Mouse (Mus musculus) lung, embryonic 14.5 days (tissue): ENCODE measurements at regions not wholly inside any gene's neighbourhood (a gene's known extent, or its start where the extent isn't known, plus 50 kb on each side); places are given as distances from the start of the nearest gene placed in this dataset.

Source experiments
- ATAC-seq: fragments of 200-750 bp; cut with Nextera tagmentation; 2 replicates; pipeline ENCODE4 v1.8.0; 2017; ENCODE audit warnings: mild to moderate bottlenecking, moderate TSS enrichment, moderate library complexity; ENCODE audit not compliant: insufficient read depth
- DNase-seq: peaks from one replicate; pipeline ENCODE4 v3.0.0-alpha.2; 2015
- H3K27ac ChIP-seq: fragments of 300-500 bp; sonication (generic); 2 replicates; pipeline ENCODE4 v1.5.1; 2014; ENCODE audit warnings: low read depth, mild to moderate bottlenecking, moderate library complexity
- H3K27me3 ChIP-seq: fragments of 300-500 bp; sonication (generic); 2 replicates; pipeline ENCODE4 v1.6.1; 2014; ENCODE audit warnings: low read length, control low read depth; ENCODE audit not compliant: insufficient read depth
- H3K36me3 ChIP-seq: fragments of 300-500 bp; sonication (generic); 2 replicates; pipeline ENCODE4 v1.6.1; 2014; ENCODE audit warnings: control low read depth; ENCODE audit not compliant: insufficient read depth
- H3K4me1 ChIP-seq: fragments of 300-500 bp; sonication (generic); 2 replicates; pipeline ENCODE4 v1.6.1; 2014; ENCODE audit warnings: antibody characterized with exemption, control low read depth; ENCODE audit not compliant: insufficient read depth
- H3K4me2 ChIP-seq: fragments of 300-500 bp; sonication (generic); 2 replicates; pipeline ENCODE4 v1.6.1; 2014; ENCODE audit warnings: mild to moderate bottlenecking
- H3K4me3 ChIP-seq: fragments of 300-500 bp; sonication (generic); 2 replicates; pipeline ENCODE4 v1.5.1; 2014; ENCODE audit warnings: low read depth, low read length
- H3K9ac ChIP-seq: fragments of 300-500 bp; sonication (generic); 2 replicates; pipeline ENCODE4 v1.6.1; 2014
- H3K9me3 ChIP-seq: fragments of 300-500 bp; sonication (generic); 2 replicates; pipeline ENCODE4 v1.6.1; 2016; ENCODE audit warnings: low read depth, low read length, control low read depth
- CTCF ChIP-seq: IDR thresholded peaks from 2 replicates; pipeline ENCODE4 v1.5.1; 2016; ENCODE audit warnings: antibody characterized with exemption, low read depth
- WGBS: fragments of 180-500 bp; shearing (Covaris S2); extraction: QIAGEN DNeasy Blood & Tissue Kit; methylation state at CpG from one replicate; pipeline ENCODE4 v1.1.7; 2014; 5-methylcytosine and 5-hydroxymethylcytosine counted together

DNA sequence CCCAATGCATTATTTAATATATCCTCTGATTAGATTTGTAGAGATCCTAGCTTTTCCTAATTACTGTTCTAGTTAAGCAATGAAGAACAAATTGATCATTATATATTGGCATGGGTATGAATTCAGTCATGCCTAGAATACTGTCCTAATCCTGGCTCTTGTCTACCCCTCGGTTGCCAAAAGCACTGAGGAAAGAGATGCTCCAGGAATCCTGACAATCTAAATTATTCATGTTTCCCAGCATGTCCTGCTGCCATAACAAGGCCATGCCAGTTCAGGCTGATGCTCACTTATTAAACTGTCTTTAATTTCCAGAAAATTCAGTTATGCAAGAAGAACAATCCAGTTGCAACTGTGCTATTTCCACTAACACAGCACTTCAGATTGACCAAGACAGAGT lies 335.1 kb upstream of the Gm11042 start:
- ATAC-seq: no peak
- 62% methylated on average over 1 of the region's 1 CpGs for WGBS

DNA sequence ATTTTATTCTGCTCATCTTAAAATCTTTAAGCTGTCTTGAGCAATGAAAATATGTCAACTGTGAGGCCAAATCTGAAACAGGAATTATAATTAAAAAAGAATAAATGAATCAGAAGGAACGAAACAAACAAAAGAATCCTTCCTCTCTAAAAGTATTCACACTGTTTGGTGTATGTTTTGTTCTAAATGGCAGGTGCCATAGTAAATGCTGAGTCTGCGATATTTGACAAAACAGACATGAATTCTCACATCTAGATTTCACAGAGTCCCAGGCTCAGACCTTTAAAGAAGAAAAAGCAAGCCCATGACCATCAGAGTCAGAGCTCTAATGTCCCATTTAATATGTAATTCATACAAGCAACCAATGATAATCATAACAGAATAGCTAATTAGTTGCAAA lies 316.6 kb upstream of the Gm11042 start:
- H3K27me3 ChIP-seq: no peaks in the 10 kb centered on the region
- no peaks in the 10 kb centered on the region for H3K4me1 ChIP-seq
- no peak overlapping the region for H3K27ac ChIP-seq
- 75% methylated on average over 2 of the region's 2 CpGs for WGBS
- H3K36me3 ChIP-seq: no peaks in the 10 kb centered on the region
- TF ChIP-seq CTCF: no peak
- no peak for ATAC-seq
- H3K4me3 ChIP-seq: no peak overlapping the region
- no peak overlapping the region for H3K9ac ChIP-seq
- DNase-seq: no peak
- no peaks in the 10 kb centered on the region for H3K9me3 ChIP-seq
- H3K4me2 ChIP-seq: no peak overlapping the region

More for the DNA sequence above, 335.1 kb upstream of the Gm11042 start:
- no peaks in the 10 kb centered on the region for H3K27me3 ChIP-seq
- no peaks in the 10 kb centered on the region for H3K9me3 ChIP-seq
- no peak overlapping the region for H3K9ac ChIP-seq
- H3K27ac ChIP-seq: no peak overlapping the region
- TF ChIP-seq CTCF: no peak
- no peaks in the 10 kb centered on the region for H3K36me3 ChIP-seq
- no peak for DNase-seq
- H3K4me1 ChIP-seq: no peaks in the 10 kb centered on the region
- no peak overlapping the region for H3K4me2 ChIP-seq
- no peak overlapping the region for H3K4me3 ChIP-seq

DNA sequence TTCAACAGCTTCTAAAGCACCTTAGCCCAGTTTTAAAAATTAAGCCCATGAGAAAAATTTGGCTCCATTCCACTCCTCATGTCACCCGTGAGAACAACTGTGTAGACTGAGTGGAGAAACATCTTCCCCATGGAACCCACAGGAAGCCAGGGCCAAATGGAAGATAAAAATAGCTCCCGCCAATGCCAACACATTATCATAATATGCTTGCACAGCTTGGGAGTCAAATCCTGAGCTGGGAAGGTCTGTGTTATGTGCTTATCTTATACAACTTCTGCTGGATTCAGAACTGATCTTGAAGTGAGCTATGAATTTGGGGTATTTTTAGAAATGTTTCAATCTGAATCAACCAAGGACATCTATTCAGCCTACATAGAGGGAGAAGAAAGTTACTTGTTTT lies 279.0 kb upstream of the Gm11042 start:
- Histone ChIP-seq H3K4me1 (no peaks in the 10 kb centered on the region), H3K27ac (no peak overlapping the region), H3K27me3 (no peaks in the 10 kb centered on the region), H3K4me2 (no peak overlapping the region), H3K4me3 (no peak overlapping the region), H3K36me3 (no peaks in the 10 kb centered on the region), H3K9me3 (no peaks in the 10 kb centered on the region), H3K9ac (no peak overlapping the region)
- WGBS: 56% methylated on average over 2 of the region's 2 CpGs
- peak; percentile 2 for DNase-seq
- TF ChIP-seq CTCF: no peak
- ATAC-seq: no peak

DNA sequence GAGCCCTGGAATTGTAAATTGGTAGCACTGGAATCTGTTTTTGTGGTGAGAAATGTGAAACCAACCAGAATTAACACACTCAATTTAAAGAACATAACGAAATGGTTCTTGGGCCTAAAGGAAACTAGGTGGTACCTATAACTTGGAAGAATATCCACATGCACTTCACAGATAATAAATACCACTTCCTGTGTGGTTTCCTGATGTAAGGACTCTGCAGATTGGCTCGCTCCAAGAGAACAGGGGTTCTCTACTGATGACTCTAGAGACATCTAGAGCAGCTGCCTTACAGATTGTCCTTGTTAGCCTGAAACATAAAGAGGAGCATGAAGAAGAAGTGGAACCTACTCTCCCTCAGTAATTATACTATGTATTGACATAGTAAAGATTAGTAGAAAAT lies 238.4 kb upstream of the Gm11042 start:
- Histone ChIP-seq H3K4me1 (no peaks in the 10 kb centered on the region), H3K27me3 (no peaks in the 10 kb centered on the region), H3K4me2 (no peak overlapping the region), H3K36me3 (no peaks in the 10 kb centered on the region), H3K9me3 (no peaks in the 10 kb centered on the region), H3K27ac (no peak overlapping the region), H3K9ac (no peak overlapping the region), H3K4me3 (no peak overlapping the region)
- DNase-seq (no peak), ATAC-seq (no peak)
- TF ChIP-seq CTCF: no peak
- WGBS: 75% methylated on average over 2 of the region's 2 CpGs

DNA sequence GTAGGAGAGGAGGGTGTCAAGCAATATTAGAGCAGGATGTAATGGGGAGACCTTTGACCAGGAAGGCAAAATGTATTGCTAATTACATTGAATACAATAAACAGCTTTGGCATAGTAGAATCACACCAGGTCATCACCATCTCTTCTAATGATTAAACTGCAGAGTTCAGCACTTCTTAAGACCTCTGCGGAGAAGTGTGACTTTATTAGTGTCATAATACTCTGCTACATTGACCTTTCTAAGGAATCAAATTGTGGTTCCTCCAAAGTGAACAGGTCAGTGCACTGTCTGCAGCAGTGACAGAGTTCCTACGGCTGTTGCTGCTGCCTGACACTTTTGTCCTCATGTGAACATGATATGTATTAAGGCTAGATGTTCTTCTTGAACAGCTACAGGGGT lies 228.0 kb upstream of the Gm11042 start:
- Histone ChIP-seq H3K36me3 (no peaks in the 10 kb centered on the region), H3K4me3 (no peak overlapping the region), H3K9ac (no peak overlapping the region), H3K27ac (no peak overlapping the region), H3K4me1 (no peaks in the 10 kb centered on the region), H3K9me3 (no peaks in the 10 kb centered on the region), H3K27me3 (no peaks in the 10 kb centered on the region), H3K4me2 (no peak overlapping the region)
- ATAC-seq: no peak
- DNase-seq: no peak
- 69% methylated on average over 2 of the region's 2 CpGs for WGBS
- no peak for TF ChIP-seq CTCF

DNA sequence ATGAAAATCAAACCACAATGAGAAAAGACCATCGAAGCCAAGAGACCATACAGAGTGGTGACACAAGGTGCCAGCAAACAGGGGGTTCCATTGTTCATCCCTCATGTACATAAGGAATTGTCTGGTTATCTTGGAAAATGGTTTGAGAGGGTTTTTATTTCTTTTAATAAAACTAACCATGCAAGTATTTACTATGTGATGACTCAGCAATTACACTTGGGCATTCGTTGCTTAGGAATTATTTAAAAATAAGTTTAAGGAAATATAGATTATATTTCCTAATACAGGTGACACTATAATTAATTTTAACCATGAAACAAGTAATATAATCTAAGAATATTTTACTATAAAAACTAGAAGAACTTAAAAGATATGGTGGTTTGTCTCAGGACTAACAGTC lies 218.7 kb upstream of the Gm11042 start:
- H3K27me3 ChIP-seq: no peaks in the 10 kb centered on the region
- no peak overlapping the region for H3K4me2 ChIP-seq
- DNase-seq: no peak
- H3K9me3 ChIP-seq: no peaks in the 10 kb centered on the region
- H3K4me3 ChIP-seq: no peak overlapping the region
- H3K9ac ChIP-seq: no peak overlapping the region
- H3K27ac ChIP-seq: no peak overlapping the region
- WGBS: 76% methylated on average over 2 of the region's 2 CpGs
- no peaks in the 10 kb centered on the region for H3K4me1 ChIP-seq
- TF ChIP-seq CTCF: no peak
- no peaks in the 10 kb centered on the region for H3K36me3 ChIP-seq
- ATAC-seq: no peak

DNA sequence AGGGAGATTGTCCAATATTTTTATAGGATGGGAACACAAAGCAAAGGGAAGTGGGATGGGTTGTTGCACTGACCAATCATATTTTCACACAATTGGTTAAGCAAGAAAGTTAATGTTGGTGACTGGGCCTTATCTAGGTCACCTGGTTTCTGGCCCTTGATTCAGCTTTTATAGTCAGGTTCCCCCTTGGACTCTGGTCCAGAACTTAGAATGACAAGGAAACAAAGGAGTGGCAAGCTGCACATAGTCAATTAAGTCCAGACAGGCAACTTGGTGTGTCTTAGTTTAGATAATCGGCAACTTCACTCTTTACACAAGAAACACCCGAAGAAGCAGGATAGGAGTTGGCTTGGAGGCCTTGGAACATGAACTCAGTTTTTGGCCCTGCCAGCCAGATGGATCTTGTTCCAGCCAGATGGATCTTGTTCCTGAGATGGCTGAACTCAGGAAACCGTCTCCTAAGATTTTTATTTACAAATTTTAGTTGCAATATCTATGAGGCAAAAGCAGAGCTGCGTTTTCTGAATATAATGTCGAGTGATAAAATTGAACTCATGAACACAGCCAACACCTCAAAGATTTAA lies 212.9 kb upstream of the Gm11042 start:
- WGBS: 55% methylated on average over 5 of the region's 5 CpGs
- TF ChIP-seq CTCF: no peak
- no peaks in the 10 kb centered on the region for H3K4me1 ChIP-seq
- H3K27me3 ChIP-seq: no peaks in the 10 kb centered on the region
- no peaks in the 10 kb centered on the region for H3K9me3 ChIP-seq
- H3K9ac ChIP-seq: no peak overlapping the region
- DNase-seq: peak; percentile 65
- H3K27ac ChIP-seq: no peak overlapping the region
- H3K4me2 ChIP-seq: no peak overlapping the region
- H3K36me3 ChIP-seq: no peaks in the 10 kb centered on the region
- ATAC-seq: peak; percentile 44; the same call in 1 of the 2 replicates
- no peak overlapping the region for H3K4me3 ChIP-seq

DNA sequence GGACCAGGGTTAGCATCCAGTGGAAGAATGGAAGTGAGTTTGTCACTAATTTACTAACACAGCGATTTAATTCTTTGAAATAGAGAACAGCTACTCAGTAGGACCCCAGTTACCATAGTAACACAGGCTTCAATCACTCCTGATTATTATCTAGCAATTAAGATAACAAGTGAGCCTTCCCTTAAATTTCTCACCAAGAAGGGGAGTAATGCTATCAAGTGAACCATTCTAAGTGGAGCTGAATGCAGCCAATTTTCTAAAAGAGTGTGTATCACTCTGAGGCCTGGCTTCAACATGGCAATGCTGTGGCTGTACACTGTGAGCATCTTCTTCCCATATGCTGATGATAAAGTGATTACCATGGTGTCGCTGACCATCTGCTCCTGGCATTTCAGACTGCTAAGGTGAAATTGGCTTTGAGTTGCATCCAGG lies 211.0 kb upstream of the Gm11042 start:
- no peaks in the 10 kb centered on the region for H3K36me3 ChIP-seq
- no peak for TF ChIP-seq CTCF
- DNase-seq (no peak), ATAC-seq (no peak)
- no peaks in the 10 kb centered on the region for H3K27me3 ChIP-seq
- no peak overlapping the region for H3K4me2 ChIP-seq
- no peaks in the 10 kb centered on the region for H3K9me3 ChIP-seq
- H3K9ac ChIP-seq: no peak overlapping the region
- no peak overlapping the region for H3K27ac ChIP-seq
- H3K4me3 ChIP-seq: no peak overlapping the region
- 50% methylated on average over 2 of the region's 2 CpGs for WGBS
- H3K4me1 ChIP-seq: no peaks in the 10 kb centered on the region
